Mouse (Mus musculus): Measurements from ENCODE around the gene Hinfp. TPM values are rescaled to one million over a fixed set of nuclear protein-coding genes. Genes with fewer than 3 reads are reported as not detected.
"Not testable (repeated sequence)": the region's sequence is repeated elsewhere in the genome, so short reads cannot be mapped to it uniquely, and the experiment has no call there.

Hinfp gene
- polyA plus RNA-seq, 1 experiment from 2014 or later: 6.2 TPM

DNA sequence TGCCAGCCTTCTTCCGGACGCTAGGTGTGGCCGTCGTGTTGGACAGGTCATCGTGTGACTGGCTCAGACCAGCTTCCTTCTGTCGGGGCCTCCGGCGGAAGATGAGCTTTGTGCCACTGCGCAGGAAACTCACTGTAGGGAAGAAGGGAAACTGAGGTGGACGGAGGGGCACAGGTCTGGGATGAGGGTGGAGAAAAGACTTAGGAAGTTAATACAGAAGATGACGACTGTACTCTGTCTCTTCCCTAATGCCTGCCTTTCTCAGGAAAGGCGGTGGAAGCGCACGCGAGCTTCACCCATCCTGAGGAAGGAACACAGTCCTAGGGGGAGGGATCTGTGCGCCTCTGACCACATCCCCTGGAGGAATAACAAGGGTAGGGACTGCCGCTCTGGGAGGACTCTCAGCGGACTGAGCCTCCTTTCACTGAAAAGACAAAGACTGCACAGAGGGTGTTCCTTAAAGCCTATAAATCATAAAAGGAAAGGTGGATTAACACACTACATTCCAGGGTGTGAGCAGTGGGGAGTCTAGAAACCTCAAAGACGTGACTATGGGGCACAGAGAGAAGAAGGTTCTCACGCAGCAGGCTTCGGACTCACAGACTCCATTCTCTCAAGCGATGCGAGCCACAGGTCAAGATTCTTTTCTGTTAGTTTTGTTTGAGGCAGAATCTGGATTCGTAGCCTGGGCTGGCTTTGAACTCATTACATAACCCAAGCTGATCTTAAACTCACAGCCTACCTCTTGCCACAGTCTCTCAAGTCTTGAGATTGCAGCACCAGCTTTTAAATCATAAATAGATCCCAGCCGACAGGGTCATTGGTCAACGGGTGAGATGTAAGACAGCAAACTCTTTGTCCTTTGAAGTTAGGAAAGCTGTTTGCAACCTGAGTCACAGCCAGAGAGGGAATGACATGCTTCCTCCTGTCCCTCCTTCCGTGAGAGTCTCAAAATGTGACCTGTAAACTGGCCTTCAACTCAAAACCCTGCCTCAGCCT is 6.0 kb upstream of the Hinfp start:
- H3K4me3 ChIP-seq (ENCODE audit: inconsistent target): no peak overlapping the region
- H3K27ac ChIP-seq: no peak overlapping the region
- 51% methylated on average over 27 of the region's 27 CpGs for WGBS (ENCODE audit: missing documents)
- peaks cover 59% of the 10 kb centered on the region for H3K36me3 ChIP-seq (ENCODE audit: inconsistent target)
- peaks cover 7% of the 10 kb centered on the region; the same call in 1 of the 2 replicates for H3K79me2 ChIP-seq (ENCODE audit: inconsistent target)

GRCm38 (mm10) chr9:44310750-44311135 is 5.3 kb upstream of the Hinfp start:
- Histone ChIP-seq H3K27ac (no peak overlapping the region), H3K79me2 (ENCODE audit: inconsistent target) (no peaks in the 10 kb centered on the region; the same call in 1 of the 2 replicates), H3K36me3 (ENCODE audit: inconsistent target) (peaks cover 52% of the 10 kb centered on the region), H3K4me3 (ENCODE audit: inconsistent target) (no peak overlapping the region)
- 79% methylated on average over 10 of the region's 10 CpGs for WGBS (ENCODE audit: missing documents)

DNA sequence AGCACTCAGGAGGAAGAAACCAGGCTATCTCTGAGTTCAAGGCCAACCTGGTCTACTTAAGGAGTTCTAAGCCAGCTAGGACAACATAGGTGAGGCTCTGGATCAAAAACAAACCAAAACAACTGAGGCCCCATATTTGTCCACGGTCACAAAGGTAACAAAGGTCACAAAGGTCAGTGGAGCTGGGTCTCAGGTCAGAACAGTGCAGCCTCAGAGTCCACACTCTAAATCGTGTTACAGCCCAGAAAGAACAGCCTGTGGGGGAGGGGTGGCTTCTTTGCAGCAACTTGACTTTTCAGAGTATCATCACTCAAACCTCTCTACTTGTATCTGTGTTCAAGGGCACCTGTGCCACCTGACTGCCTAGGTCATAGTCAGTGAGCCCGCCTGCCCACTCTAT is 4.3 kb upstream of the Hinfp start:
- WGBS (ENCODE audit: missing documents): 91% methylated on average over 3 of the region's 3 CpGs
- Histone ChIP-seq H3K36me3 (ENCODE audit: inconsistent target) (peaks cover 42% of the 10 kb centered on the region), H3K27ac (no peak overlapping the region), H3K4me3 (ENCODE audit: inconsistent target) (no peak overlapping the region), H3K79me2 (ENCODE audit: inconsistent target) (peaks cover 6% of the 10 kb centered on the region)

DNA sequence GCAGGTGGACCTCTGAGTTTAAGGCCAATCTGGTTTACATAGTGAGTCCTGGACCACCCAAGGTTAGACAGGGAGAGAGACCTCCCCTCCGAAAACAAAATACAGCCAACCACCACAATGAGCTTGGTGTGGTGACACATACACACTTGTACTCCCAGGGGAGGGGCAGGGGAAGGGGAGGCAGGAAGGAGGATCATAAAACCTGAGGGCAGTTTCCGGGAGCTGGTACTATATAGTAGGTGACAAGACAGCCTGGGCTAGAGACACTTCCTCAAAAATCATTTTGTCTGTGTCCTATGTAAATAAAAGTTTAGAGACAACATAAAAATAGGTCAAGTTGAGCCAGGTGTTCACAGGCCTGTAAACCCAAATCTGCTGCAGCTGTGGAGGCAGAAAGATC is 1.8 kb upstream of the Hinfp start:
- Histone ChIP-seq H3K79me2 (ENCODE audit: inconsistent target) (peaks cover 31% of the 10 kb centered on the region), H3K4me3 (ENCODE audit: inconsistent target) (no peak overlapping the region), H3K27ac (no peak overlapping the region), H3K36me3 (ENCODE audit: inconsistent target) (peaks cover 27% of the 10 kb centered on the region; the same call in 1 of the 2 replicates)
- 86% methylated on average over 2 of the region's 2 CpGs for whole genome bisulfite sequencing (ENCODE audit: missing documents)

- Histone ChIP-seq H3K79me2 (ENCODE audit: inconsistent target) (peaks cover 38% of the 10 kb centered on the region), H3K27ac (no peak overlapping the region), H3K36me3 (ENCODE audit: inconsistent target) (peaks cover 30% of the 10 kb centered on the region; the same call in 1 of the 2 replicates), H3K4me3 (ENCODE audit: inconsistent target) (no peak overlapping the region)
- 74% methylated on average over 6 of the region's 6 CpGs for WGBS (ENCODE audit: missing documents)
Measured at GRCm38 (mm10) chr9:44306532-44306931, 1.1 kb upstream of the Hinfp start.

DNA sequence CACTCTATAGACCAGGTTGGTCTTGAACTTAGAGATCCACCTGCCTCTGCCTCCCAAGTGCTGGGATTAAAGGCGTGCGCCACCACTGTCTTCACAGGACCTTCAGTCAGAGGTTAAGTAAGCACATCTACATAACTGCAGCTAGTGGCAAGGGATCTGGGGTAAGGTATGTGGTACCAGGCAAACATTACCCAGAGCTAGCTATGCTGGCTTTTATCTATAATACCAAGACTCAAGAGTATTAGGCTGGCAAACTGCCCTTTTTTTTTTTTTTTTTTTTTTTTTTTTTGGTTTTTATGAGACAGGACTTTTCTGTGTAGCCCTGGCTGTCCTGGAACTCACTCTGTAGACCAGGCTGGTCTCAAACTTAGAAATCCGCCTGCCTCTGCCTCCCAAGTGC is 5.5 kb downstream of the Hinfp start:
- 100% methylated on average over 3 of the region's 3 CpGs for WGBS (ENCODE audit: missing documents)
- not testable (repeated sequence) for H3K27ac ChIP-seq; H3K4me3 ChIP-seq (ENCODE audit: inconsistent target)
- Histone ChIP-seq H3K36me3 (ENCODE audit: inconsistent target) (peaks cover 75% of the 10 kb centered on the region), H3K79me2 (ENCODE audit: inconsistent target) (peaks cover 35% of the 10 kb centered on the region)

- 82% methylated on average over 3 of the region's 3 CpGs for WGBS (ENCODE audit: missing documents)
- no peak overlapping the region for H3K4me3 ChIP-seq (ENCODE audit: inconsistent target)
- peaks cover 67% of the 10 kb centered on the region for H3K36me3 ChIP-seq (ENCODE audit: inconsistent target)
- no peaks in the 10 kb centered on the region for H3K79me2 ChIP-seq (ENCODE audit: inconsistent target)
- no peak overlapping the region for H3K27ac ChIP-seq
Measured at GRCm38 (mm10) chr9:44292490-44292889, 13.0 kb downstream of the Hinfp start.

DNA sequence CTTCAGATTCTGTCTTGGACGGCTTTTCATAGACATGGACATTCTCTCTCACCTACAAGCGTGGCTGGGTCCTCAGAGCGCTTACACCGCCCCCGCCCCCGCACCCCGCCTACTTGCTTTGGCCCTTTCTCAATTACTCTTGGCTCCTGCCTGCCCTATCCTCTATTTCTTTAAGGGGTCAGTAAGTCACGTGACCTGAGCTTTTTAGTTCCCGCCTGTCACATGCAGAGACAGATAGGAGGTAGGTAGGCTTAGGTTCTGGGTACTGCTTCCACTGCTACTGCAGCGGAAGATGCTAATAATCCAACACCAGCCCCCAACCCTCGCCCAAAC is 16.5 kb downstream of the Hinfp start:
- Histone ChIP-seq H3K79me2 (ENCODE audit: inconsistent target) (no peaks in the 10 kb centered on the region), H3K27ac (no peak overlapping the region), H3K4me3 (ENCODE audit: inconsistent target) (no peak overlapping the region), H3K36me3 (ENCODE audit: inconsistent target) (peaks cover 36% of the 10 kb centered on the region)
- WGBS (ENCODE audit: missing documents): 60% methylated on average over 11 of the region's 11 CpGs

DNA sequence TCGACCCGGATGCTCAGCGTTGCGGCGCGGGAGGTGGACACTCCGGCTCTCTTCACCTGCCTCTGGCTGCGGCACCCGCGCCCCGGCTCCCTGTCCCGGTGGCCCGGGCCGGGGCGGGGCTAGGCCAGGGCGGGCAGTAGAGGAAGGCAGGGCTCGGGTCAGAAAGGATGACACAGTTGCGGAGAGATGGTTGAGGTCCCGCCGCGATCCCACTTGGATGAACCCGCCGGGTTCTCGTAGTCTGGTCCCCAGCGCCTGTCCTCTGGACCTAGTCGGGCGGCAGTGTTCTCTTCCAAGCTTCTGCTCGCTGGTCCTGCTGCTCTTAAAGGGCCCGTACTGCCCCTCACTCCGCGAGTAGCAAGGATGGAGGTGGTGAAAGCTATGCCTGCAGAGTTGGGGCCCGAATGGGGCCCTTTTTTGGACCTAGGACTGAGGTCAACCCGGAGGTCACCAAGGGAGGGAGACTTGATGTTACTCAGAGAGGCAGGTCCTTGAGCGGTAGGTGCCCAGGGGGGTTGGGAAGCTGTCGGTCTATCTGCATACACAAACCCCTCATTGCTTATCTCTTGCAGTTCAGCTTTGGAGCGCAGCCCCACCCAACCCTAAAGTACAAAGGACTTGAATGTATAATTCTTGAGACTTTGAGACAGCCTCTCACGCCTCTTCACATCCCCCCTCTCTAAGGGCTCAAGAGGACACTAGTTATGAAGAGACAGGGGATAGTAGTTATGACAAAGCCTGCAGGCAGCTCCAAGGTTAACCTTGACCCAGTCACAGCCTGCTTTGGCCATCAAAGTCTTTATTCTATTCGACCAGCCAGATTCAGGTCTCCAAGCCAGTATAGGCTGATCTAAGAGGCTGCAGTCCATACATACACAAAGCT is 17.2 kb downstream of the Hinfp start, which contains the start of gene Abcg4:
Gene Abcg4 (minus strand): TSS at position 540 of the 883 bp plus-strand sequence.
- Histone ChIP-seq H3K27ac (no peak within 1 kb of the TSS), H3K4me3 (ENCODE audit: inconsistent target) (no peak within 1 kb of the TSS), H3K79me2 (ENCODE audit: inconsistent target) (no peaks in the 10 kb centered on the region), H3K36me3 (ENCODE audit: inconsistent target) (peaks cover 30% of the 10 kb centered on the region)
- WGBS (ENCODE audit: missing documents): 6% methylated on average over 38 of the region's 38 CpGs

DNA sequence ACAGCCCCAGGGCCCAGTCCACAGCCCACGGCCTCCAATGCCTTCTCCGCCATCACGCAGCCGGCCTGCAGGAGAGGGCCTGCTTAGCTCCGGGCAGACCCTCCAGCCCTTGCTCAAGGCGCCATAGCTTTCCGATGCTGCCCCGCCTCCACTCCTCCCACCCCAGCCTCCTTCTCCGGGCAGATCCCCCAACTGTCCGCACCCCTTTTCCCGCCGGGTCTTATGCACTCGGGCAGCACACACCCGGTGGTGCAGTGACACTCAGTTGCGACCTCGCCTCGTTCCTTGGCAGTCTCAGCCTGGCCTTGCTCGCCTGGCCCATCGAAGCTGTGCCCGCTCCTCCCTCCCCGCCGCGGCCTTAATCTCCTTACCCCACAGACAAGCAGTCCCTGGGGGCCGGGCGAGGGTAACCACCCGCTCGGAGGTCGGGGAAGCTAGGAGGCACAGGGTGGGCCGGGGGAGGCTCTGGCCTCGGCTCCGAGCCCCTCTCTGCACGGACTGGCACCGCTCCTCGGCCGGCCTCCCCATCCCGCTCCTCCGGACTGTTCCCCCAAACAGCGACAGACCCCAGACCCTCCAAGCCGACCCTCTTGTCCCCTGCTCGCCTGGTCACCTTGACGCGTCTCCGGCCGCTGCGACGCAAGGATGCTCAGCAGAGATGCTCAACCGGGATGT is 17.9 kb downstream of the Hinfp start:
- Histone ChIP-seq H3K36me3 (ENCODE audit: inconsistent target) (peaks cover 22% of the 10 kb centered on the region), H3K4me3 (ENCODE audit: inconsistent target) (no peak overlapping the region), H3K79me2 (ENCODE audit: inconsistent target) (no peaks in the 10 kb centered on the region), H3K27ac (no peak overlapping the region)
- 9% methylated on average over 40 of the region's 47 CpGs for whole genome bisulfite sequencing (ENCODE audit: missing documents)

GRCm38 (mm10) chr9:44287003-44287400 is 18.5 kb downstream of the Hinfp start:
- 29% methylated on average over 11 of the region's 11 CpGs for WGBS (ENCODE audit: missing documents)
- Histone ChIP-seq H3K36me3 (ENCODE audit: inconsistent target) (peaks cover 17% of the 10 kb centered on the region), H3K4me3 (ENCODE audit: inconsistent target) (no peak overlapping the region), H3K79me2 (ENCODE audit: inconsistent target) (no peaks in the 10 kb centered on the region), H3K27ac (no peak overlapping the region)

DNA sequence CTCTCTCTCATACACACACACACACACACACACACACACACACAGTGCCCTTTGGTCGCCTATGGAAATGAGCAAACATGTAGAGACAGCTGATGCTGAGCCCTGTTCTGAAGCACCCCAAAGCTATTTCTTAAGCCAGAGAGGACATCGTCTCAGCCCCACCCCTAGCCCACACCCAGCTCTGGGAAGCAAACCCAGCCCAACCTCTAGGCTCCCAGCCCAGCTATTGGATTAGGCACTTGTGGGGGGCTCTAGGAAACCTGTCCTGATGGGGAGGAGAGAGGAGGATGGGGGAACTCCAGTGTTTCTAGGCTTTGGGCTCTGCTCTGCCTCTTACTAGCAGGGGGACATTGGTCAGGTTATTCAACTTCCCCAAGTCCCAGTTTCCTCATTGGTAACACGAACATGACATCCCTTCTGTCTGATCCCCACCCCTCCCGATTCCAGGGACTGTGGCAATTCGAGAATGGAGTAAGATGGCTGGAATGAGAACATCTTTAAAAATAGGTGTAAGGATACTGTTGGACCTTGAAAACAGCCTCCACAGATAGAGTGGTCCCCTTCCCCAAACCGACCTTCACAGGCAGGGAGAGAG is 19.1 kb downstream of the Hinfp start:
- no peak overlapping the region for H3K4me3 ChIP-seq (ENCODE audit: inconsistent target)
- H3K36me3 ChIP-seq (ENCODE audit: inconsistent target): peaks cover 10% of the 10 kb centered on the region
- no peaks in the 10 kb centered on the region for H3K79me2 ChIP-seq (ENCODE audit: inconsistent target)
- H3K27ac ChIP-seq: no peak overlapping the region
- WGBS (ENCODE audit: missing documents): 14% methylated on average over 5 of the region's 6 CpGs

DNA sequence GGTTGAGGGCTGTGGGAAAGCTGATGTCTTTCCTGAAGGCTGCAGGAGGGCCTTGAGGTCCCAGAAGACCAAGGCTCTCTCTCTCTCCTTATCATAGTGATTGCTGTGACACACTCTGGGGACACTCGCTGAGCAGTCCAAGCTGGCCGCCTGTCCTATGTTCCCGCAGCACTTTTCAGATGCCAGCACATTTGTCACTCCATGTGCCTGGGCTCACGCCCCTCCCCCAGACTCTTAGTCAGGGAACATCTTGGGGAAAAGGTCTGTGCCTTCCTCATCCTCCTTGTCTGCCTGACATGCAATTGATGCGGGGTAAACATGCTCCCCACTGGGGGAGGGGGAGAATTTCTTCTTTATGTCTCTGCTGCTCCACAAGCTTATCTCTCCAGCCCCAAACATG is 22.3 kb downstream of the Hinfp start:
- Histone ChIP-seq H3K27ac (no peak overlapping the region), H3K4me3 (ENCODE audit: inconsistent target) (no peak overlapping the region), H3K79me2 (ENCODE audit: inconsistent target) (no peaks in the 10 kb centered on the region), H3K36me3 (ENCODE audit: inconsistent target) (no peaks in the 10 kb centered on the region)
- 80% methylated on average over 5 of the region's 5 CpGs for WGBS (ENCODE audit: missing documents)

- Histone ChIP-seq H3K36me3 (ENCODE audit: inconsistent target) (no peaks in the 10 kb centered on the region), H3K79me2 (ENCODE audit: inconsistent target) (no peaks in the 10 kb centered on the region)
Measured at GRCm38 (mm10) chr9:44269973-44270372, 35.5 kb downstream of the Hinfp start.

More at GRCm38 (mm10) chr9:44269973-44270372, 35.5 kb downstream of the Hinfp start:
- no peak overlapping the region for H3K27ac ChIP-seq
- H3K4me3 ChIP-seq (ENCODE audit: inconsistent target): no peak overlapping the region
- WGBS (ENCODE audit: missing documents): 92% methylated on average over 4 of the region's 4 CpGs
